Mouse (Mus musculus): Measurements from ENCODE around the gene Zfp276.

Gene Zfp276

GRCm38 (mm10) chr8:123292785-123293184 is 38.8 kb downstream of the Zfp276 start:
- CTCF ChIA-PET = no interaction called here
- POLR2A ChIA-PET = interaction anchor here in 1 of 4 experiments (1.2 to 1.3 kb wide), 2 partner anchors 11 to 12 kb away, joined by 4 read pairs; no protein-coding TSS in a partner anchor

GRCm38 (mm10) chr8:123298301-123298700 is 44.3 kb downstream of the Zfp276 start:
- CTCF ChIA-PET = interaction anchor here in 1 of 4 experiments (0.6 kb wide), 1 partner anchor 37 kb away, joined by 4 read pairs; no protein-coding TSS in a partner anchor
- POLR2A ChIA-PET = interaction anchor here in 1 of 4 experiments (2.5 kb wide), 1 partner anchor 11 kb away, joined by 6 read pairs; no protein-coding TSS in a partner anchor

- CTCF ChIA-PET = interaction anchor here in 2 of 4 experiments (0.7 to 1.6 kb wide), 7 partner anchors 10 to 536 kb away, joined by 3 to 5 read pairs (median 3); no protein-coding TSS in a partner anchor
These were observed 54.7 kb downstream of the Zfp276 start for GRCm38 (mm10) chr8:123308738-123309137.

GRCm38 (mm10) chr8:123317781-123318466 is 63.9 kb downstream of the Zfp276 start:
- CTCF ChIA-PET = interaction anchor here in 3 of 4 experiments (0.6 to 1.5 kb wide), 3 partner anchors 17 to 198 kb away, joined by 3 to 4 read pairs (median 4); partner anchors contain the start of gene Dbndd1 (in 1 of the 3)
- POLR2A ChIA-PET = interaction anchor here in 2 of 4 experiments (0.6 to 2.6 kb wide), 7 partner anchors 14 to 273 kb away, joined by 3 to 7 read pairs (median 3); partner anchors contain the start of genes Chmp1a (in 1 of the 2), Spata33 (in 1 of the 2) and Tcf25 (in 1 of the 2)

More at GRCm38 (mm10) chr8:123308738-123309137, 54.7 kb downstream of the Zfp276 start:
- POLR2A ChIA-PET = interaction anchor here in 2 of 4 experiments (1.4 to 1.7 kb wide), 4 partner anchors 9 to 134 kb away, joined by 3 to 6 read pairs (median 4); no protein-coding TSS in a partner anchor

- ChIA-PET CTCF (interaction anchor here in 3 of 4 experiments (0.6 to 2.2 kb wide), 5 partner anchors 10 to 197 kb away, joined by 3 to 9 read pairs (median 4); partner anchors contain the start of genes Dbndd1 (in 1 of the 3) and Mc1r (in 1 of the 3)), POLR2A (interaction anchor here in 3 of 4 experiments (0.6 to 2.6 kb wide), 8 partner anchors 15 to 1459 kb away, joined by 3 to 7 read pairs (median 4); partner anchors contain the start of genes Chmp1a (in 1 of the 3), Spata33 (in 1 of the 3) and Tcf25 (in 1 of the 3))
These were observed 64.5 kb downstream of the Zfp276 start, which contains the start of gene Fanca for GRCm38 (mm10) chr8:123318467-123318911. Gene Fanca (minus strand): TSS chr8:123318576.

All from embryonic stem cell, embryonic (primary cell).